Comparison of ENCODE assay signal across 8 mouse cellular contexts in the genomic region with DNA sequence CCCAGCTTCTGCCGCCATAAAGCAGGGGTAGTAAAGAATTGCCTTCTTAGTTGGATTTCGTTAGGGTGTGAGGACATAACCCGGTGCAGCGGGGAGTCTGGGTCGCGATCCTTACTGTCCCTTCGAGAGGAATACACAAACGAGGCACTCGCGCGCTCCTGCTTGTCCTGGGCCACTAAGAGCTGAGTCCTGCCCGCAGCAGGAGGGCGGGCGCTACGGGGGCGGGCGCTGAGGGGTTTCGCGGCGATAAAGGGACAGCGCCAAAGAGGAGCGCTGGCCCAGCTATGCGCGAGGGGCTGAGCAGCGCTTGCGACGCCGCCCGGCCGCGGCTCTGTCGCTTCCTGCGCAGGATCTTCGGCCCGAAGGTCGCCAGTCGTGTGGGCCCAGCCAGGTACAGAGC. TPM values are rescaled to one million over a fixed set of nuclear protein-coding genes. Genes with fewer than 3 reads are reported as not detected.
A peak's percentile ranks its signal among the peaks of the same experiment; 100 is the strongest.
DNase-seq lines count a peak whose midpoint lies in the region; ATAC-seq and TF ChIP-seq lines count a peak whose summit lies in the region.

No protein-coding gene starts in this region.

- H3K9ac ChIP-seq in heart, embryonic 15.5 days, result peak overlapping the region; percentile 46; the same call in 1 of the 2 replicates

- peak overlapping the region; percentile 71 for H3K4me3 ChIP-seq in gastrocnemius, adult 2 months
- H3K4me3 ChIP-seq in heart, embryonic 15.5 days, result peak overlapping the region; percentile 50

- peak; percentile 39 for DNase-seq in gastrocnemius, adult 2 months
- DNase-seq in gastrocnemius, adult 8-10 months (ENCODE audit: low spot score in 2 of 2), result no peak
- DNase-seq in embryo, embryonic 9.5 days (ENCODE audit: extremely low spot score), result peak; percentile 63
- peak; percentile 2 to 51 for DNase-seq in kidney, postnatal 36 days
- DNase-seq in thymus, postnatal 25 days, result peak; percentile 11
- DNase-seq in layer of hippocampus, adult 18-20 months (ENCODE audit: low spot score in 2 of 2), result no peak

- no peak; the same call in 1 of the 2 replicates for ATAC-seq in heart, embryonic 15.5 days (replicated peaks; ENCODE audit: insufficient number of reproducible peaks, insufficient read depth, low FRiP score, low read depth)
- peak; percentile 26; the same call in 1 of the 2 replicates for ATAC-seq in megakaryocyte progenitor cell, adult 5-6 weeks (replicated peaks; ENCODE audit: poor library complexity)

- H3K4me1 ChIP-seq in heart, embryonic 15.5 days (replicated peaks), result peaks cover 22% of the 10 kb centered on the region

- peak overlapping the region; percentile 66 for H3K27ac ChIP-seq in gastrocnemius, adult 2 months
- H3K27ac ChIP-seq in heart, embryonic 15.5 days, result no peak overlapping the region

- peaks cover 51% of the 10 kb centered on the region for H3K27me3 ChIP-seq in heart, embryonic 15.5 days

- no peak for TF ChIP-seq CTCF in gastrocnemius, adult 2 months (IDR thresholded peaks at IDR 0.05)

- intact Hi-C loops in gastrocnemius, adult 2 months (cut with DNase I), result loop anchor here (10.0 kb wide), 1 partner anchor 360 kb away; no protein-coding TSS in a partner anchor

- H3K9me3 ChIP-seq in heart, embryonic 15.5 days (replicated peaks), result no peaks in the 10 kb centered on the region

- no peaks in the 10 kb centered on the region for H3K36me3 ChIP-seq in heart, embryonic 15.5 days

- under 1% methylated on average over 37 of the region's 37 CpGs for WGBS in heart, embryonic 15.5 days

- peak overlapping the region; percentile 78 for H3K4me2 ChIP-seq in heart, embryonic 15.5 days

RNA-seq across cellular contexts. Expression of a gene that starts 4.3 kb away (rescaled TPM):
- 1 to 10 TPM in 1 of 2 experiments, under 1 TPM in 1; 0.64 to 1.4 TPM for total RNA-seq in gastrocnemius, adult 2 months (2021)
- total RNA-seq in gastrocnemius, adult 8-10 months (2022), result 1 to 10 TPM in 1 of 4 experiments, under 1 TPM in 3; 0.77 to 1.2 (median 0.87) TPM
- polyA plus RNA-seq in heart, embryonic 15.5 days (2015; fragmentation: Nextera tagmentation; extraction: Ambion mirVana), result 1.6 and 2.0 TPM in 2 replicates
- not detected in 2 replicates for total RNA-seq in megakaryocyte progenitor cell, adult 5-6 weeks (2015)
- not detected in 2 replicates for total RNA-seq in megakaryocyte progenitor cell, adult 5-6 weeks (2017)
- total RNA-seq in layer of hippocampus, adult 18-20 months (2021), result under 1 TPM; 0.07 to 0.41 TPM

RNA-seq across cellular contexts. Expression of a gene that starts 59.8 kb away (rescaled TPM):
- 10 to 100 TPM in 1 of 2 experiments, 1 to 10 TPM in 1; 6.6 to 10.1 TPM for total RNA-seq in gastrocnemius, adult 2 months (2021)
- total RNA-seq in gastrocnemius, adult 8-10 months (2022), result 1 to 10 TPM; 3.2 to 6.8 (median 5.2) TPM
- polyA plus RNA-seq in heart, embryonic 15.5 days (2015; fragmentation: Nextera tagmentation; extraction: Ambion mirVana), result 54.4 and 86.9 TPM in 2 replicates
- total RNA-seq in megakaryocyte progenitor cell, adult 5-6 weeks (2015), result 374 and 478 TPM in 2 replicates
- 73.6 and 82.8 TPM in 2 replicates for total RNA-seq in megakaryocyte progenitor cell, adult 5-6 weeks (2017)
- total RNA-seq in layer of hippocampus, adult 18-20 months (2021), result 1 to 10 TPM; 3.7 to 3.9 TPM

Comparison
In these comparisons a context has a peak if more than half of its experiments do, and no peak if none do; other contexts are left out.
1. DNase-seq: peak in gastrocnemius, adult 2 months (single experiment), embryo, embryonic 9.5 days (single experiment), kidney, postnatal 36 days (2 of 2) and thymus, postnatal 25 days (single experiment); none in gastrocnemius, adult 8-10 months (0 of 2) and layer of hippocampus, adult 18-20 months (0 of 2).
2. RNA of a gene that starts 59.8 kb away (total RNA-seq): 73.6 to 478 TPM in megakaryocyte progenitor cell, adult 5-6 weeks; 6.6 to 10.1 TPM in gastrocnemius, adult 2 months, 3.2 to 6.8 TPM in gastrocnemius, adult 8-10 months and 3.7 to 3.9 TPM in layer of hippocampus, adult 18-20 months; every median in the first group is over 4 times any median in the second.